Mouse (Mus musculus): Measurements from ENCODE around the gene Ppm1d. TPM values are rescaled to one million over a fixed set of nuclear protein-coding genes. Genes with fewer than 3 reads are reported as not detected.

Gene Ppm1d
- total RNA-seq, 2 experiments from 2014 or later, result 62.0 to 112 TPM

- no peak for ATAC-seq (replicated peaks; ENCODE audit: low FRiP score, poor library complexity, severe bottlenecking)
Observed at GRCm38 (mm10) chr11:85393990-85394389, 82.9 kb downstream of the Ppm1d start.

GRCm38 (mm10) chr11:85395361-85395760, 84.3 kb downstream of the Ppm1d start:
- no peak for ATAC-seq (replicated peaks; ENCODE audit: low FRiP score, poor library complexity, severe bottlenecking)

Other genes with a start within 250 kb of the Ppm1d start
- 248 and 268 TPM in 2 replicates for gene Usp32, start 171.1 kb upstream of the Ppm1d start, total RNA-seq (2015; ENCODE audit: low replicate concordance)
- gene Usp32, start 171.1 kb upstream of the Ppm1d start, total RNA-seq (2017; ENCODE audit: low replicate concordance), result 357 and 586 TPM in 2 replicates
- gene 1700125H20Rik, start 140.8 kb upstream of the Ppm1d start, total RNA-seq (2015; ENCODE audit: low replicate concordance), result 6.5 TPM in 1 of 2 replicates, not detected in the other
- gene 1700125H20Rik, start 140.8 kb upstream of the Ppm1d start, total RNA-seq (2017; ENCODE audit: low replicate concordance), result not detected in 2 replicates
- 9.7 and 12.2 TPM in 2 replicates for gene Appbp2, start 76.1 kb upstream of the Ppm1d start, total RNA-seq (2015; ENCODE audit: low replicate concordance)
- gene Appbp2, start 76.1 kb upstream of the Ppm1d start, total RNA-seq (2017; ENCODE audit: low replicate concordance), result 8.2 and 10.3 TPM in 2 replicates
- gene Bcas3, start 41.9 kb downstream of the Ppm1d start, total RNA-seq (2015; ENCODE audit: low replicate concordance), result 45.0 and 60.8 TPM in 2 replicates
- 28.0 and 35.8 TPM in 2 replicates for gene Bcas3, start 41.9 kb downstream of the Ppm1d start, total RNA-seq (2017; ENCODE audit: low replicate concordance)